Mouse (Mus musculus): ENCODE results near the gene Dennd1a. TPM values are rescaled to one million over a fixed set of nuclear protein-coding genes. Genes with fewer than 3 reads are reported as not detected.

Dennd1a gene
- total RNA-seq, 2 experiments from 2014 or later, result 84.5 to 87.4 TPM

DNA sequence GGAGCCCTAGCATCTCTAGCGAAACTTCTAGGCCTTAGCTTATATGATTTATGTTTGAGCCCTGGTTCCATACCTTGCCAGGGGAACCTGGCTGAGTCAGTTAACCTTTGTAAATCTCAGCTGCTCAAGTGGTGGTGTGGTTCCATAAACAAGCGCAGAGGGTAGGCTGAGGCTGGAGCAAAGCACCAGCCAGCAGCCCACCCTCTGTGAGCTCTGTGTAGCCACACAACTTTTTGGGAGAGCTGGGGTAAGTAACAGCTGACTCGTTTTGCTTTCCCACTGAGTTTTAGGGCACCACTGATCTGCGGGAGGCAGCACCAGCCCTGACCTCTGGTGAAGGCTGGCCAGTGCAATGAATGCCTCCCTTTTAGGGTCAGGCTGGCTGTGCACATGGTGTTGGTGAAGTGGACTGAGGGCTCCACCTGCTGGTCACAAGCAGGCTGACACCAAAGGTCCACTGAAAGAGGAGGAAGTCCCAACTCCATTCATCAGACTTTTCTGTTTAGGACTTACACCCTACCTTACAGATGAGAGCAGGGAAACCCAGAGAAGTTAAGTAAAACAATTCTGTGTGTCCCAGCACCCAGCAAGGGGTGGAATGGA, 484.5 kb downstream of the Dennd1a start:
- Histone ChIP-seq H3K27ac (no peak overlapping the region), H3K4me3 (no peak overlapping the region)
- TF ChIP-seq CTCF (IDR thresholded peaks at IDR 0.05), result peak; percentile 92
- intact Hi-C loops (cut with DNase I), result loop anchor here (2.0 kb wide), 1 partner anchor 28 kb away; no protein-coding TSS in a partner anchor
- peak; percentile 50 to 72 for DNase-seq (ENCODE audit: extremely low spot score in 1 of 2, low spot score in 2 of 2)

DNA sequence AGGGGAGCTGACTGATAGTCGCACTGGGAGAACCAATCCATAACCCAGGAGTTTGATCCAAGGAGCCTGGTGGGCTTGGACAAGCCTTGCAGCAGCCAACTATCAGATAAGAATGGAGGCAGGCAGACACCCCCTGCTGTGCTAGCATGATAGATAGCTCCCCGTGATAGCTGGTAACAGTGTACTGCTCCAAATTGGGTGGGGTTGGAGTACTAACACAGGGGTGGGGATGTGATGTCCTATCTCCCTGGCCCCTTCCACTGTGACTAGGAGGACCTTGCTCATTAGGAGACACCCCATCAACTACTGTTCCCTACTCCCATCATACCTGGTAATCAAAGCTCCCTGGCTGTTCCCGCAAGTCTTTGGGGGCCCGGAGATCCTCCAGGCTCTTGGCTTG, 485.5 kb downstream of the Dennd1a start:
- no peak overlapping the region for H3K4me3 ChIP-seq
- intact Hi-C loops (cut with DNase I), result loop anchor here (2.0 kb wide), 1 partner anchor 27 kb away; no protein-coding TSS in a partner anchor
- no peak for DNase-seq (ENCODE audit: extremely low spot score in 1 of 2, low spot score in 2 of 2)
- H3K27ac ChIP-seq, result no peak overlapping the region
- no peak for TF ChIP-seq CTCF (IDR thresholded peaks at IDR 0.05)

DNA sequence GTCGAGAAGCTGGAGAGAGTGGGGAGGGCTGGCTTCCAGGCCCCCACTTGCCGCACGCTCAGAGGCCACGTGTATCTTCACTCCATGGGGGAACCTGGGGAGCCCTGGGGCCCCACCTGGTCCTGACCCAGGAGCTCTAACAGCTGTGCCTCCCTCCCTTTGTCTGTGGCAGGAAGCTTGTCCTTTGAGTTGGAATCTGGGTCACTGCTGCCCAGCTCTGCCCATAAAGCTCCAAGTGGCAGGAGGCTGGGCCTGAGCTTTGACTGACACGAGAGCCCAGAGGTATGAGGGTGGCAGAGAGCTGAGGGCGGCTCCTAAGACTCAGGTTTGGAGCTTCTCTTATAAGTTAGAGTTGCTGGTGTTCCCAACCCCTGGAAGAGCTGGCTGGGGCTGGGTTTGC, 488.1 kb downstream of the Dennd1a start:
- TF ChIP-seq CTCF (IDR thresholded peaks at IDR 0.05), result no peak
- H3K4me3 ChIP-seq, result no peak overlapping the region
- intact Hi-C loops (cut with DNase I), result no loop called here
- DNase-seq (ENCODE audit: extremely low spot score in 1 of 2, low spot score in 2 of 2), result no peak
- H3K27ac ChIP-seq, result no peak overlapping the region

DNA sequence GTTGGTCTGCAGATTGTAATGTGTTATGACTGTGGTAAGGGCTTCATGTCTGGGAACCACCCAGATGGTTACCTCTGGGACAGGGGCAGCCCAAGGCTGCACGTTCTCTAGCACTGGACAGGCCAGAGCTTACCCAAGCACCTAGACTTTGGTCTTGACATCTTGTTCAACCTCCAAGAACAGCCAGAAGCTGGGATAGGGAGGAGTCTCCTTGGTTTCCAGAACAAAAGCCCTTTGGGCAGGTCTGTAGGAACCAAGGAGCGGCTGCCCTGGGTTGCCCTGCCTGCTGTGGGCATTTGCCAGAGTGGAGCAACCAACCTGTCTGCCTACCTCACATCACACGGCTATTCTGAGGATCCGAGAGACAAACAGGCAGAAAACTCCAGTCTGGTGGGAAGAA, 490.1 kb downstream of the Dennd1a start:
- DNase-seq (ENCODE audit: extremely low spot score in 1 of 2, low spot score in 2 of 2), result no peak
- H3K27ac ChIP-seq, result no peak overlapping the region
- no peak for TF ChIP-seq CTCF (IDR thresholded peaks at IDR 0.05)
- H3K4me3 ChIP-seq, result no peak overlapping the region
- intact Hi-C loops (cut with DNase I), result no loop called here

DNA sequence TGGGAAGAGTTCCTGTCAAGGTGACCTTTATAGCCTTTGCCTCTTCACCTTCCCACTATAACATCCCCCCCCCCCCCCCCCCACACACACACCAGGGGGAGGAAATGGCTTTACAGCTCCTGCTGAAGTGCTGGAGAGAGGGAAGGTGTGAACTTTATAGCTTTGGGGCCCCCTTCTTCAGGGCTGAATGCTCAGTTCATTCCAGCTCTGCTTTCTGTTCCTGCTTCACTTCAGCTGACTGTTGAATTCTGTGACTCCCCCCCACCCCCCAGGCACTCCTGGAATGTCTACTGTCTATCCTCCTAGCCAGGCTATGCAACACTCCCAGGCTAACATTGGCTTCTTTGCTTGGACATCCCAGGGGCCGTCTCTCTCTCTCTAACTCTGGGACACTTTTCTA, 491.2 kb downstream of the Dennd1a start:
- intact Hi-C loops (cut with DNase I), result no loop called here
- H3K4me3 ChIP-seq, result no peak overlapping the region
- TF ChIP-seq CTCF (IDR thresholded peaks at IDR 0.05), result no peak
- H3K27ac ChIP-seq, result no peak overlapping the region
- DNase-seq (ENCODE audit: extremely low spot score in 1 of 2, low spot score in 2 of 2), result no peak

DNA sequence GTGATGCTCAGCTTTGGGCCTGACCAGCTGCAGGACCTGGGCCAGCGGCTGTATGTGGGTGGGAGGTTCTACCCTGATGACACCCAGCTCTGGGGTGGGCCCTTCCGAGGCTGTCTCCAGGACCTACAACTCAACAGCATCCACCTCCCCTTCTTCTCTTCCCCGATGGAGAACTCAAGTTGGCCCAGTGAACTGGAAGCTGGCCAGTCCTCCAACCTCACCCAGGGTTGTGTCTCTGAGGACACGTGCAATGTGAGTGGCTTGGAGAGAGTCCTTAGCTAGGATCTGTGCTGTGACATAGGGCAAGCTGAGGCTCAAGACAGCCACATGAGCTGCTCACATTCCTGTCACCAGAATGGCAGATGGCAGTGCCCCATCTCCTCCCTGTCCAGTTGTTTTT, 495.9 kb downstream of the Dennd1a start:
- TF ChIP-seq CTCF (IDR thresholded peaks at IDR 0.05), result no peak
- Histone ChIP-seq H3K27ac (no peak overlapping the region), H3K4me3 (no peak overlapping the region)
- intact Hi-C loops (cut with DNase I), result no loop called here
- no peak for DNase-seq (ENCODE audit: extremely low spot score in 1 of 2, low spot score in 2 of 2)

DNA sequence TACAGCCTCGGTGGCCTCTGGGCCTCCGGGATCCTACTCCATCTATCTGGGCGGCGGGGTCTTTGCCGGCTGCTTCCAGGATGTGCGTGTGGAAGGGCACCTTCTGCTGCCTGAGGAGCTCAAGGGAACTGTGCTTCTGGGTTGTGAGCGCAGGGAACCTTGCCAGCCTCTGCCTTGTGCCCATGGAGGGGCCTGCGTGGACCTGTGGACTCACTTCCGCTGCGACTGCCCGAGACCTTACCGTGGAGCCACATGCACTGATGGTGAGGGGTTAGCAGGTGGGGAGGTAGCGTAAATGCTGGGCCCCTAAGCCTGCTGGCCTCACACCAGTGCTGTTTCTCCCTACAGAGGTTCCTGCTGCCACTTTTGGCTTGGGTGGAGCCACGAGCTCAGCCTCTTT, 496.5 kb downstream of the Dennd1a start:
- H3K27ac ChIP-seq, result no peak overlapping the region

DNA sequence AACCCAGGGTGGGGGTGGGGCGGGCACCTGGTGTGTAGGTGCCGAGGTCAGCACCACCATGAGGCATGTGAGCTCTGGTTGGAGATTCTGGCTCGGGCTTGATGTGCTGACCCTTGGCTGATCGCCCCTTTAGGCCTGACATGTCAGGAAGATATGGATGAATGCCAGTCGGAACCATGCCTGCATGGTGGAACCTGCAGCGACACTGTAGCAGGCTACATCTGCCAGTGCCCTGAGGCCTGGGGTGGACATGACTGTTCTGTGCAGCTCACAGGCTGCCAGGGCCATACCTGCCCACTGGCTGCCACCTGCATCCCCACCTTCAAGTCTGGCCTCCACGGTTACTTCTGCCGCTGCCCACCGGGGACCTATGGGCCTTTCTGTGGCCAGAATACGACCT, 497.2 kb downstream of the Dennd1a start:
- H3K4me3 ChIP-seq, result no peak overlapping the region
- H3K27ac ChIP-seq, result no peak overlapping the region
- intact Hi-C loops (cut with DNase I), result no loop called here
- no peak for DNase-seq (ENCODE audit: extremely low spot score in 1 of 2, low spot score in 2 of 2)
- no peak for TF ChIP-seq CTCF (IDR thresholded peaks at IDR 0.05)

More for the DNA sequence above, 496.5 kb downstream of the Dennd1a start:
- DNase-seq (ENCODE audit: extremely low spot score in 1 of 2, low spot score in 2 of 2), result no peak
- intact Hi-C loops (cut with DNase I), result no loop called here
- no peak overlapping the region for H3K4me3 ChIP-seq
- no peak for TF ChIP-seq CTCF (IDR thresholded peaks at IDR 0.05)

DNA sequence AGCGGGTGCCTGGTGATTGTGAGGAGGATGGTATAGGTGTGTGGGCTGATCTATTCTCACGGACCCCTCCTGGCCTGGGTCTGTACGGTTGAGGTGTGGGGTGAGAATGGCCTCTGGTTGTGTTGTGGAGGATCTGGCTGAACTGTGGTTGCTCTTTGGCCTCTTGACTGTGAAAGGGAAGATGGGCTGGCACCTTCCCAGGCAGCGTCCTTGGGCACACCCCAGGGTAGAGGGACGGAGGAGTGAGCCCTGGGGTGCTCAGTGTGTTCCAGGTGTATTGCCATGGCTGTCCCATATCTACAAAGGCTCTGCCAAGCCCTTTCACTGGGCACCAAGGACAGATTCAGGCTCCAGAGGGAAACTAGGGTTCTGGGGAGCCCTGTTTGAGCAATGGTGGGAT, 498.2 kb downstream of the Dennd1a start:
- Histone ChIP-seq H3K4me3 (no peak overlapping the region), H3K27ac (no peak overlapping the region)
- TF ChIP-seq CTCF (IDR thresholded peaks at IDR 0.05), result no peak
- DNase-seq (ENCODE audit: extremely low spot score in 1 of 2, low spot score in 2 of 2), result no peak
- intact Hi-C loops (cut with DNase I), result no loop called here

DNA sequence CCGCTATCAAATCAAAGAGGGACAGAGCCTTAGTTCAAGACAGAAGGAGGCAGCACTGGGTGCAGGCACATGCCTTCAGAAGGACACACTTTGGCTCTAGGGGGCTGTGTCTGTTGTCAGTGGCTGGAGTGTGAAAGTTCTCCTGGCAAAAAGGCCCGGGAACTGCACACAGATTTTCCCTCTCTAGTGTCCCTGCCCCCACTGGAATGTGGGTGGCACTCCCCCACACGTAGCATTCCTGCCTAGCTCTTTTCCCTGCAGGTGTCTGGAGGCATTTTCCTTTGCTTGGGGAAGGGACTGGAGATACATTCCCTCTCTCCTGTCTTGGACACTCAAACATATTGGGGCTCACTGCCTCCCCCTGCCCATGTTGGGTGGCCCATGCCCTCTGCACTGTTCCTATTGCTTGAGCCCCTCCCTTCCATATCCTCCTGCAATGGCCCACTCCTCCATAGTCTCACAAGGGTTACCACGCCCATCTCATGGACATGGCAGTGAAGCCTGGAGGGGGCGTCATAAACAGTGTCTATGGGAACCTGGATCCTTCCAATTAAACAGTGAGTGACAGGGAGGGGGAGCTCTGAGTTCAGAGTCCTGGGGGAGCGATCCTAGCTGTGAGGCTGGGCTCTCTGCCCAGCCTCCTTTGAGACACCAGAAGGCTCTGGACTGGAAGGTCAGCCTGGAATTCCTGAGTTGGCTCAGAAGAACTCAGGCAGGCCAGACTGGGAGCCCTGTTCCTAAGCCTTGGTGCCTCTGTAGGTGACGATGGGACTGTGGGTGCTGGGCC, 498.8 kb downstream of the Dennd1a start:
- no peak for DNase-seq (ENCODE audit: extremely low spot score in 1 of 2, low spot score in 2 of 2)
- no peak overlapping the region for H3K27ac ChIP-seq
- TF ChIP-seq CTCF (IDR thresholded peaks at IDR 0.05), result no peak
- intact Hi-C loops (cut with DNase I), result no loop called here
- H3K4me3 ChIP-seq, result no peak overlapping the region

DNA sequence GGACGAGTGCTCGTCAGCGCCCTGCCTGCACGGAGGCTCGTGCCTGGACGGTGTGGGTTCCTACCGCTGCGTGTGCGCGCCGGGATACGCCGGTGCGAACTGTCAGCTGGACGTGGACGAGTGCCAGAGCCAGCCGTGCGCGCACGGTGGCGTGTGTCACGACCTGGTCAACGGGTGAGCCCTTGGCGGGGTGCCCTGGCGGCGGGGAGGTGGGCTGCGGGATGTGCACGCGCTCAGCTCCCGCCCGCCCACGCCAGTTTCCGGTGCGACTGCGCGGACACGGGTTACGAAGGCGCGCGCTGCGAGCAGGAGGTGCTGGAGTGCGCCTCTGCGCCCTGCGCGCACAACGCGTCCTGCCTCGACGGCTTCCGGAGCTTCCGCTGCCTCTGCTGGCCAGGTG, 500.7 kb downstream of the Dennd1a start:
- TF ChIP-seq CTCF (IDR thresholded peaks at IDR 0.05), result no peak
- Histone ChIP-seq H3K4me3 (peak overlapping the region; percentile 26), H3K27ac (no peak overlapping the region)
- DNase-seq (ENCODE audit: extremely low spot score in 1 of 2, low spot score in 2 of 2), result peak in 1 of 2 experiments; percentile 39
- intact Hi-C loops (cut with DNase I), result no loop called here

DNA sequence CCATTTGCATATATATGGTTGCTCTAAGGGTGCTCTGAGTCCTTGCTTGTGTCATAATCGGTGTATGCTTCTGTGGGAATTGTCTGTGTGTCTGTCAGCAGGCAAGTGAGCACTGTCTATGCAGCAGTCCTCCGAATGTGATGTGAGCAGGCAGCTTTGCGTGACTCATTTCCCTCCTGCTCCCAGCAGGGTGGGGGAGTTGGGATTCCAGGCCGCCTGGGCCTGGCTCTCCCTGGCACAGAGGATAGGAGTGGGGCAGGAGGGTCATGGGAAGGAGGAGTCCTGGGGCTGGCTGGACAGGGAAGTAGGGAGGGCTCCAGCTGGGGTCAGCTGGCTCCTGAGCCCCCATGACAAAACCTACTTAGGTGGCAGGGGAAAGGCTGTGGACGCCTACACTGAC, 502.7 kb downstream of the Dennd1a start:
- intact Hi-C loops (cut with DNase I), result no loop called here
- no peak overlapping the region for H3K4me3 ChIP-seq
- DNase-seq (ENCODE audit: extremely low spot score in 1 of 2, low spot score in 2 of 2), result peak; percentile 49 to 57
- no peak for TF ChIP-seq CTCF (IDR thresholded peaks at IDR 0.05)
- H3K27ac ChIP-seq, result no peak overlapping the region

DNA sequence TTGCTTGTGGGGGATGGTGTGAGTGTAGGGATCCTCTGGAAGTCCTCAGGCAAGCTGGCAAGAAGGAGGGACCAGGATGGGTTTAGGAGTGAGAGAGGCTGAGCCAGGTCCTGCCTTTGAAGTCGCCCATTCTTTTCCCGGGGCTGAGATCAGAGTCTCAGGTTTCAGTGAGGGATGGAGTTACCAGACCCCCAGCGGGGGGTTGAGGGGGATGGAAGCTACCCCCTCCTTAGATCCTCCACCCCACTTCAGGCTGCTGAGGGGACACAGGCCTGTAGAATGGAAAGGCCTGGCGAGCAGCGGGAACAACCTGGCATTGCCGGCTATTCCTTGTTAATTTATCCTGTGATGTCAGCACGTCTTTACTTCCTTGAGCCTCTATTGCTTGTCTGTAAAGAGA, 505.2 kb downstream of the Dennd1a start:
- no peak overlapping the region for H3K4me3 ChIP-seq
- intact Hi-C loops (cut with DNase I), result no loop called here
- no peak for DNase-seq (ENCODE audit: extremely low spot score in 1 of 2, low spot score in 2 of 2)
- no peak overlapping the region for H3K27ac ChIP-seq
- TF ChIP-seq CTCF (IDR thresholded peaks at IDR 0.05), result no peak

Measured in left cerebral cortex, adult 2 months (tissue).